Mouse (Mus musculus) T-cell, adult 2 months (primary cell): Measurements from ENCODE around the gene Pnpla8.
"Not testable (repeated sequence)": the region's sequence is repeated elsewhere in the genome, so short reads cannot be mapped to it uniquely, and the experiment has no call there.

Source experiments
- DNase-seq: peaks from one replicate; pipeline ENCODE4 v3.0.0; 2022; ENCODE audit warnings: low spot score

Pnpla8 gene

GRCm38 (mm10) chr12:44221070-44221469 is at the start of gene Pnpla8:
Gene Pnpla8, plus strand, starts transcription at chr12:44221370.
- not testable (repeated sequence) for DNase-seq

DNA sequence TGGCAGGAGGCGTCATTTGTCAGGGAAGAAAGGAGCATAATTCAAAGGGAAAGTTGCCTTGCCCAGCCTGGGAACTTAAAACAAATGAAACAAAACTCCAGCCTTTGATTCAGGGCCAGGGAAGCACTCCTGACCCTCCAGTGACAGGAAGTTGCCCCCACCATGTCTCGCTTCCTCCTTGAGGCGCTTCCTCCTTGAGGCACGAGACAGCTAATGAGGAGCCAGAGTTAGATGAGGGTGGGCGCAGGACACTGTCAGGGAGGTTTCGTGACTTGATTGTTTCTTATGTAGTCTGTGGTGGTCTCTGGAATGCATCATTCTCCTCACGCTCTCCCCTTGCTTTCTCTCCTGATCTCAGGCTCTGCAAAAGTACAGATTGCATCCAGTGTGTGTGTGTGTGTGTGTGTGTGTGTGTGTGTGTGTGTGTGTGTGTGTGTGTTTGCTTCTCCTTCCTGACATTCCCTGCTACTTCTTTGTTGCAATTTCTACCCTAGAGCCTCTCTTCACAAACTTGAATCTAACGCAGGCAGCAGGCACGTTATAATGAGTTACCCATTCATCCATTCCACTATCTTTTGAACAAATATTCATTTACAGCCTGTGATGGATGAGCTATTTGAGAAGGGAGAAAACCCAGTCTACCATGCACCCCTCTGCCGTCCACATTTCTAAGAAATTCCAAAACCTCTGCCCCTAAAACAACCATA is 44.7 kb upstream of the Pnpla8 start:
- no peak for DNase-seq

- no peak for DNase-seq
Observed at GRCm38 (mm10) chr12:44177038-44177355, 44.2 kb upstream of the Pnpla8 start.

- DNase-seq = no peak
Observed at GRCm38 (mm10) chr12:44181081-44181982, 39.8 kb upstream of the Pnpla8 start.

GRCm38 (mm10) chr12:44197873-44198525 is 23.2 kb upstream of the Pnpla8 start:
- DNase-seq = no peak

GRCm38 (mm10) chr12:44209141-44209823 is 11.9 kb upstream of the Pnpla8 start:
- peak; percentile 37 for DNase-seq

DNA sequence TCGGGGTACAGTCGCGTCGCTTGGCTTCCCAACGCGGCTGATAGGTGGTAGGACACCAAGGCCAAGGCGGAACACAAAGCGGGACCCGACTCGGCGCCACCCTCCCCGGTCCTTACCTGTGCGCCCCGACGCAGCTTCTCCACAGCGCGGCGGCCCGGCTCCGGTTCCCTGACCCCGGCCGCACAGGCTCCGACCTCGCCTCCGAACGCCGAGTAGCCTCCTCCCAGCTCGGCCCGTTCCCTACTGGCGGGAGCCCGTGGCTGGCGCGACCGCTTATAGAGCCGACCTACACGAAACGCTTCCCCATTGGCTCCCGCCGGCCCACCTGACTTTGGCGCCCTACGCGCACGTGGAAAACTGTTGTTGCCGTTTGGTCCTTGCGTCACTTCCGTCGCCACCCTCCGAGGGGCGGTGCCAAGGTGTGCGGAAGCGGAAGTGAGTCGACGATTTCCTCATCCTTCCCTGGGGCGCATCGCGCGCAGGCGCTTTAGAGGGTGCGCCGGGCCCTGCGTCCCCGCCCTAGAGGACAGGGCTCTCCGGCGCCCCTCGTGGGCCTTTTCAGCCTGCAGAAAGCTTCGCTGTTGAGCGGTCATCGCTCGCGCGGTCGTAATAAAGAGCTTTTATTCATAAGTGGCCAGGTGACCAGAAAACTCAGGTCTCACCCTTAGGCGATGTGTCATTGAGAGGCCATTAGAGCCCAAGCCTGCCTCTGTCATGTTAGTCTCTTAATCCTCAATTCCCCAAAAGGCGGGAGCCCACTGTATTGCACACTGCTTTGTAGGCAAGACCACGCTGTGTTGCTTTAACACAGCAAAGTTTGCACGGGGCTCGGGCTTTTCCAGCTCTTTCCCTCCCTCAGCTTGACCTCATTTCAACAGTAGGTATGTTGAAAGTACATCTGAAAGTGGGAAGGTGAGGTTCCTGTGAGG is 11.1 kb upstream of the Pnpla8 start, which contains the start of gene Dnajb9:
Dnajb9 (minus strand) TSS at position 503 of the 929 bp plus-strand sequence.
- peak; percentile 100 for DNase-seq

GRCm38 (mm10) chr12:44211555-44211954 is 9.6 kb upstream of the Pnpla8 start:
- DNase-seq = no peak

- no peak for DNase-seq
Observed at GRCm38 (mm10) chr12:44221651-44222356, 634 bp downstream of the Pnpla8 start.

- no peak for DNase-seq
Observed at GRCm38 (mm10) chr12:44223044-44223443, 1.9 kb downstream of the Pnpla8 start.

- DNase-seq = no peak
Observed at GRCm38 (mm10) chr12:44224650-44225049, 3.5 kb downstream of the Pnpla8 start.

GRCm38 (mm10) chr12:44241090-44241489 is 19.9 kb downstream of the Pnpla8 start:
- peak; percentile 2 for DNase-seq

DNA sequence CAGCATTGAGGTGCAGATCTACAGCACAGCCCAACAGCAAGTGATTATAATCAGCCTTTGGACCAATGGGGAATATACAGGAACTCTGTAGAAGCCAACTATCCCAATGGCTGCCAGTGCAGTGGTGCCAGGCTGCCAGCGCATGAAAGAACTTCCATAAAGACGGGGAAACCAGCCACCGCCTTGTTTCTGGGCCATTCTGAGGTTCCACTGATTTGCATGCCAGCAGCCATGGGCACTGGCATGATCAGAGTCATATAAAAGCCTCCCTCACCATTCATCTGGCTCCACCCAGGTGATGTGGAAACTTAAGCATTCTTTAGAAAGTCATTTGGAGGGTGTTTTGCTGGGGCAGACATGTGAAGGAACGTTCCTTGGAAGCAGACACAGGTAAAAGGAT is 21.2 kb downstream of the Pnpla8 start:
- DNase-seq = no peak

GRCm38 (mm10) chr12:44245739-44246138 is 24.6 kb downstream of the Pnpla8 start:
- DNase-seq = no peak

DNA sequence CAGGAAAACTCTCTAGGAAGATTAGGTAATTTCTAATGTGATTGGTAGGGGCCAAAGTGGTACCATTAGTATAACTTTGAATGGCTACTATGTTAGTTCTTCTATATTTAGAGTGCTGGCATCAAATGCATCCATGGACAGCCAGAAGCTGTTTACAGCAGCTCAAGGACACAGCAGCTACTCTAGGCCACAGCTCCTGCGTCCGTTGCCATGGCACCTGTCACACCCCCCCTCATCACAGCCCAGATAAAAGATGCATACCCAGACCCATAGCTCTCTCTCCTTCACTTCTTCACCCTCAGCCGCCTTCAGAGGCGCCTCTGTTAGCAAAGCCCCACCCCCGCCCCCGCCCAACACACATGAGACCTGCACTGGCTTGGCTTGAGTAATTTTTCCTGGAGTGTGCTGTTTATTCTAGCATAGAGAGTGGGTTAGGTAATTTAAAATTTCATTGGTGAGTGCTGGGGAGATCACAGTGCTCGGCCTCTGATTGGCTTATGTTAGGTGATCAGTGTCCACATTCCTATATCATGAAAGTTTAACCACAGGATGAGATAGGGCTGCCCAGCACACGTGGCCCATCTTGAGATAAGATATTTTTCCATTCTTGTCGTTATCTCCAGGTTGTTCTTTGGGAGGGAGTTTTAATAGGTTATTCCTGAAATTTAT is 27.3 kb downstream of the Pnpla8 start:
- no peak for DNase-seq

GRCm38 (mm10) chr12:44262612-44263011 is 41.4 kb downstream of the Pnpla8 start:
- DNase-seq = no peak

DNA sequence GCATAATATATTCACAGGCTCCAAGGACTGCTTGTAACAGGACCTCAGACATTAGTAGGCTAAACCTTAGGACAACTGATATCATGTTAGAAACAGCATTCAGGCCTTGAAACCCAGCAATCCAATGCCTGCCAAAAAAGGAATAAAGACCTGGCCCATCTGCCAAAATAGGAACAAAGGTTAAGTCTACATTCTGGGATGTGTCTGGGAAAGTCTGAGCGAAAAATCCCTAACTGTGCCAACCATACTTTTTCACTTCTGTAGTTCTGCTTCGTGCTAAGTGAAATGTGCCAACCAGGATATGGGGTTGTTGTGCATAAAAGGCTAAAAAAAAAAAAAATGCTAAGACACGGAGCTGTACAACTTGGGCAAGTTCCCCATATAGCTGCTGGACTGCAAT is 44.5 kb downstream of the Pnpla8 start:
- DNase-seq = no peak

GRCm38 (mm10) chr12:44267196-44267595 is 46.0 kb downstream of the Pnpla8 start:
- DNase-seq = no peak

DNA sequence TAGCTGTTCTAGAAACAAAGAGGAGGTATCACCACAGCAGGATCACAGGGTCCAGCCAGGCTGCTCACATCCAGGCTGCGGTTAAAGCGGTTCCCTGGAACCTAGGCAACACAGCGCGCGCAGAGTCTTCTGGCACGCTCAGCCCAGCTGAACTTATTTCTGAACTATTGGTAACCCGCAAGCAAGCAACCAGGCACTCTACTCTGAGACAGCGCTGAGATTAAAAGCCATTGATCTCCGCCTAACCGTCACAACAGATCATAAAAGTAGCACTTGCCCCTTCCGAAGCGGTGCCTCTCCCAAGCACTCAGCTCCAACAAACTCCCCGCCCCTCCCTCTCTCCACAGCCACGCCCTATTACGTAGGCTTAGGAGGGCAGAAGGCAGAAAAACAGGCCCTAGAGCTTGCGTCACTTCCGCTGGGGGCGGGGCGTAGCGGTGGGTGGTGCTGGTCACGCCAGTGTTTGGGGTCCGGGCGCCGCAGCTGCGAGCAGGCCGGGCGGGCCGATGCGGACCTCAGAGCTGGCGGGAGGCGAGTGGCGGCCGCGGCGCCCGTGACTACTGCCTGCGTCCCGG is 47.6 kb downstream of the Pnpla8 start:
- DNase-seq = peak; percentile 100
